Mouse (Mus musculus) left cerebral cortex, adult 11 months (tissue): ENCODE data around the gene Usp39.

ENCODE experiments used
- DNase-seq: peaks from one replicate; pipeline ENCODE4 v3.0.0; 2022; ENCODE audit warnings: low spot score

Usp39 gene

DNA sequence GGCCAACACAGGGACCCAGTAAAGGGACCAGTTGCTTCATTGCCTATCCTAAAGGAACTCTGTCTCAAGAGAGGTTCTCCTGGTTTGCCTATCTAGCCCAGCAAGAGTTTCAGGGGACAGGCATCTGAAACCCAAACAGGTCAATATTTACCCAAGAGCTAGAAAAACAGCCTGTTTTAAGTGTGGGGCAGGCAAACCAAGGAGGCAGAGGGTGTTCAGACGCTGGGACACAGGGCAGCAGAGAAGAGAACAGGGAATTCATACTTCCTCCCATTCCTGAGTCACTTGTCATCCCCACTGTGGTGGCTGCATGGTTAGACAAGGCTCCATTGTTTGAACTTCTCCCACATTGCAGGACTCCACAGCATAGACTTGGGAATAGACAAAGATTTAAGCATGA lies 26.6 kb upstream of the Usp39 start:
- no peak for DNase-seq

DNA sequence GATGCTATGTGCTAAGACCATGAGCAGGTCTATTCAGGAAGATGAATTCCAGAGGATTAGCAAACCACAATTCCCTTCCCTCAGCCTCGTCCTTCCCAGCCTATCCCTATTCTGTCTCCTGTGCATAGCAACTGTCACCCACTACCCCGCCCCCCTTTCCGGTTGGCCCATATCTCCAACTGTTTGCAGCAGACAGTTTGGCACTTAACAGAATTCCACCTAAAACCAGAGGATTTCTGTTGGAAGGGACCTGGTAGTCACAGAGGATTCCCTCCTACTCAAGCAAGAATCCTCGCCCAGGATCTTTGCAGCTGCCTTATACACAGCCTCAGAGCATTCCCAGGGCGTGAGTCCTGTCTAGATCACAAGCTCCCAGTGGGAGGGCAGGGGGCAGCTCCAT lies 26.2 kb upstream of the Usp39 start:
- DNase-seq, result no peak

DNA sequence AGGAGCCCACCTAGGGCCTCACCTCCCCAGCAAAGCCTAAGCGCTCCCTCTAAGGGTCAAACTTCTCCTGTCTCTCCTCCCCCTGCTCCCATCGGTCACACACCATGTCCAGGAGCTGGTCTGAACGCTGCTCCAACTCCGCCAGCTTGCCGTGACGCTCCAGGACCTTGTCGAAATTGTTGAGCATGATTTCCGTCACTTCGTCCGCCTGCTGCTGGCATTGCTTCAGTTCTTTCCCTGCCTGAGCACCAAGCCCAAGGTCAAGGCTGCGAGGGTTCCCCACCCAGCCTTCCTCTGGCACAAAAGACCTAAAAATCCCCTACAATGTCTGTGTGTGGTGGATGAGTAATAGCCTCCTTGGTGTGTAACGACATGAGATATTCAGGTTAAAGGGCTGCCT lies 25.1 kb upstream of the Usp39 start:
- no peak for DNase-seq

DNA sequence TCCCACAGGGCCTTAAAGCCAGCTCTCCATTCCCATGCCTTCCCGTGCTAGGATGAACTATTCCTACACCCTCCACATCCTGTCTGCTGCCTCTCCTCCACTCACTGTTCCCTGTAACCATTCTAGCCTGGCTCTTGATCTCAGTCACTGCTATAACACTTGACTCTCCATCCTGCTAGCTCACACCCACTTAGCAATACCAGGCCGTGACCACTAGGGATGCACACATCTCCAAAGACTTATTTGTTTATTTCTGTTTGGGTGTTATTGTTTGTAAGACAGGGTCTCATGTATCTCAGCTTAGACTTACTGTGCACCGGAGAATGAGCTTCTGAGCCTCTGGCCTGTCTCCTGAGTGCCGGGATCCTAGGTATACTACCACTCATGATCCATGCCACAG lies 24.6 kb upstream of the Usp39 start:
- no peak for DNase-seq

DNA sequence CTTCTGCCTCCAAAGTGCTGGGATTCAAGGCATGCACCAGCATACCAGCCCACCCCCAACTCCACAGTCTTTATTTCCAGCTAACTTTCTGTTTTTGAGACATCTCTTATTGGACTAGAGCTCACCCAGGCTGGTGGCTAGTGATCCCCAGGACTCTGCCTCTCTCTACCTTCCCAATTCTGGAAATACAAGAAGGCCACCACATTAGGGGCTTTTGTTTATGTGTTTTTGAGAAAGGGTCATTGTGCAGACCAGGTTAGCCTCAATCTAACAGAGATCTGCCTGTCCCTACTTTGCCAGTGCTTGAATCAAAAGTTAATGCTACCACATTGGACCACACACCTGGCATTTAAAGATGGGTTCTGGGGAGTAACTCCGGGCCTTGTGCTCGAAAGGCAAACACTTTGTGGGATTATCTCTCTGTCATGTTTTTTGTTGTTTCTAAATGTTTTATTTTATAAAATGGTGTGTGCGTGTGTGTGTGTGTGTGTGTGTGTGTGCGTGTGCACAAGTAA lies 22.5 kb upstream of the Usp39 start:
- no peak for DNase-seq

DNA sequence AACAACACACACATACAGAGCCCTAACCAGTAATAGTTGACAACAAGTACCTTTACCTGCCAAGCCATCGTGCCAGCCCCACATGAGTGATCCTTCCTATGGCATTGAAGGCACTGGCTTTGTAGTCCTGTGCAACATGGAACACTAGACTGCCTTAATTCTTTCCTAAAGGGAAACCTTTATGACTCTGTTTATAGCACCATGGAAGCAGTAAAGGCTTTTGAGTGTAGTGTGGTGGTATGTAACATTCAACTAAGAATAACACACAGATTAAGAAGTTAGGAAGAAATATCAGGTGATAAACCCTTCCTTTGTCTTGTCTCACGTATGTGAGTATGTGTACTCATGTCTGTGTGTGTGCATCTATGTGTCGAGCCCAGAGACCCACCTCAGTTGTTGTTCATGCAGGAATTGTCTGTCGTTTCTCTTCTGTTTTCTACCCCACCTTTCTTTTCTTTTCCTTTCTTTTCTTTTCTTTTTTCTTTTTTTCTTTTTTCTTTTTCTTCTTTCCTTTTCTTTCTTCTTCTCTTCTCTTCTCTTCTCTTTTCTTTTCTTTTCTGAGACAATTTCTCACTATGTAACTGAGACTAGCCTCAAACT lies 22.0 kb upstream of the Usp39 start, which contains the start of gene Rnf181:
Gene Rnf181 (minus strand): TSS at position 113 of the 600 bp plus-strand sequence.
- DNase-seq, result no peak

DNA sequence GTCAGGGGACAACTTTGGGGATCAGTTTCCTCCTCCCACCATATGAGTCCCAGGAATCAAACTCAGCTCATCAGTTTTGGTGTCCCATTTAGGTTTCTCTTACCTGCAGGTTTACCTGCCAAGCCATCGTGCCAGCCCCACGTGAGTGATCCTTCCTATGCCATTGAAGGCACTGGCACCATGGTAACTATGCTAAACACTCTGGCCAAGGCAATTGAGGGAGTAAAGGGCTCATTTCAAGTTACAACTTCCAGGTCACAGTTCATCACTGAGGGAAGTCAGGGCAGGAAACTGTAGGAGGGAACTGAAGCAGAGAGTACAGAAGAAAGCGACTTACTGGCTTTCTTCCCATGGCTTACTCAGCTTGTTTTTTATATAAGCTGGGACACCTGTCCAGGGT lies 21.3 kb upstream of the Usp39 start:
- no peak for DNase-seq

DNA sequence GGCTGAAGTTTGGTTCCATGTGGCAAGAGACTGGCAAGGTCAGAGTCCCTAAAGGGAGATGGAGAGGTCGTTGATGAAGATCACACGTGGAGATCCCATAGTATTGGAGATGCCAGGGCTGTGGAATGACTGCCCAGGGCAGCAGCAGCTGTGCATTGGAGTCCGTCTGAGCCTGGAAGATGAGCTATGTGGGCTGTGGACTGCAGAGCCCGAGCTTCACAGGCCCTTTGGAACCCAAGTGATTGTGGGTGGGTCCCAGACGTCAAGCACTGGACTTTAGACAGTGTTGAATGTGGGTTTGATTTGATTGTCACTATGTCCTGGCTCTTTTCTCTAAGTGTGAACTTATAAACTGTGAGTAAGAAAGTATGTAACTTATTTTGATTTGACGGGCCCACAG lies 20.0 kb upstream of the Usp39 start:
- DNase-seq, result no peak

DNA sequence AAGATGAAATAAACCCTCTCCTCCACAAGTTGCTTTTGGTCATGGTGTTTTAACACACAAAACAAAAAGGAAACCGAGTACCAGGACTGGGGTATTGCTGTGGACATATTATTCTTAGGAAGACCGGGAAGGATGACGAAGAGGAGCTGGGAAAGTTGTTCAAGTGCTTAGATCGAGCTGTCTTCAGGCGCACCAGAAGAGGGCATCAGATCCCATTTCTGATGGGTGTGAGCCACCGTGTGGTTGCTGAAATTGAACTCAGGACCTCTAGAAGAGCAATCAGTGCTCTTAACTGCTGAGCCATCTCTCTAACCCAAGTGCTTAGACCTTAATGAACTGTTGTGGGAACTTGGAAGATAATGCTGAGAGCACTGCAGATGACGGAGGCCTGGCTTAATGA lies 19.0 kb upstream of the Usp39 start:
- no peak for DNase-seq

DNA sequence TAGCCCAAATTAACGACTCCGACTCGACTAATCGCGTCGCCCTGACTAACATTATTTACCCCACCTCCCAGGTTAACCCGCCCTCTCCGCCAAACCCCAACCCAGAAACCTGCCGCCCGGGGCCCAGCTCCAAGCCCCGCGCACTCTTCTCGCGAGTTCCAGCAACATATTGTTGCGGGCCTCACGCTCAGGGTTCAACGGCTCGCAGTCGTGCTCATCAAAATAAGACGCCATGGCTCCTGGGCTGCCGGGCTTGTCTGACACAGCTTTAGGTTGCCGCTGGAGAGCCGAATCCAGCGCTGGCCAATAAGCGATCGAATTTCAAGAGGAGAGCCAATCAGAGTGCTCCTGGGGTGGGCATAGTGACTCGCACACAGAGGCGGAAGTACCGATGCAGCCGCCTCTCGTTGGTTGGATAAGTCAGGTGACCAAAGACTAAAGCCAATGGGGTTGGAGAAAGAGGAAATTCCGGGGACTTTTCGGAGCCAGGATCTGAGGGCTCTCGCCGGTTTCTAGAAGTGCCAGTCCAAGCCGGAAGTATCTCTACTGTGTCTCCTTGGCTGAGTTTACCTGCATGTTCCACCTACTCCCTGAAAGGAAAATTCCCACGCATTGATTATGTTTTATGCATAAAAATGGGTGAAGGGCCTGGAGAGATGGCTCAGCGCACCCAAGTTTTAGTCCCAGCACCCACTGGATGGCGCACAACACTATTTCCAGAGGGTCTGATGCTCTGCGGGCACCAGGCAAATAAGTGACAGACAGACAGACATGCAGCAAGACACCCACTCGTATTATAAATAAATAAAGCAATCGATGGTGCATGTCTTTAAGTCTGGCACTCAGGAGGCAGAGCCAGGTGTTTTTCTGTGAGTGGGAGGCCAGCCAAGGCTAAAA lies 17.4 kb upstream of the Usp39 start:
- peak; percentile 98 for DNase-seq

DNA sequence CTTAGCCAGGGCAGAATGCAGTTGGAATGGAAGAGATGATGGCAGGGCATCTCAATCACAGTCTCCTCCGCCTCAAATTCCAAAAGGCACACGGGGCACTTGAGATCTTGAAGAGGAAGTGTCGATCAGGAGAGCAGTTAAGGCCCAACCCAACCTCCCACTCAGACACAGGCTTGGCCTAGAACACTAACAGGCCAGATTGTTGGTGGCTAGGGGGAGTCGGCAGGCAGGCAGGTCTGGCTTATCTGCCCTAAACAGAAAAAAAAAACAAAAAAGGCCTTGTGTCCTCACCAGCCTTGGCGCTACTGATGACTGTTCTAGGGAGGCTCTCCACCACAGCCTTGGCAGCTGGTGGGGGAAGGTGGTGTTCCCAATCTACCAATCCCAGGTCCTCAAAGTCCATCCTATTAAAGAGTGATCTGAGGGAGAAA lies 16.2 kb upstream of the Usp39 start:
- DNase-seq, result no peak

DNA sequence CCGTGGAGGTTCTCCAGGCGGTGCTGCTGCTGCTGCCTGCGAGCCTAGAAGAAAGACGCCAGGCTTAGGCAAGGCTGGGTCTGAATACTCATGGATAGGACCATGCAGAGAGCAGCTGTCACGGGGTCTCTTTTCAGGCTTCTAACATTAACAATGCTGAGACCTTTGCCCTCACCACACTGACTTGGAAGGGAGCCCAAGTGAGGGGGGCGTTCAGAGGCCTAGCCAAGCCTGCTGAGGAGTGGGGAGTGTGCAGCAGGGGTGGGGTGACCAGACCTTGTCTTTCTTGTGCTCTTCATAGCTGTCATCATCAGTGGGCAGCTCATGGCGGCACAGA lies 15.6 kb upstream of the Usp39 start:
- no peak for DNase-seq

DNA sequence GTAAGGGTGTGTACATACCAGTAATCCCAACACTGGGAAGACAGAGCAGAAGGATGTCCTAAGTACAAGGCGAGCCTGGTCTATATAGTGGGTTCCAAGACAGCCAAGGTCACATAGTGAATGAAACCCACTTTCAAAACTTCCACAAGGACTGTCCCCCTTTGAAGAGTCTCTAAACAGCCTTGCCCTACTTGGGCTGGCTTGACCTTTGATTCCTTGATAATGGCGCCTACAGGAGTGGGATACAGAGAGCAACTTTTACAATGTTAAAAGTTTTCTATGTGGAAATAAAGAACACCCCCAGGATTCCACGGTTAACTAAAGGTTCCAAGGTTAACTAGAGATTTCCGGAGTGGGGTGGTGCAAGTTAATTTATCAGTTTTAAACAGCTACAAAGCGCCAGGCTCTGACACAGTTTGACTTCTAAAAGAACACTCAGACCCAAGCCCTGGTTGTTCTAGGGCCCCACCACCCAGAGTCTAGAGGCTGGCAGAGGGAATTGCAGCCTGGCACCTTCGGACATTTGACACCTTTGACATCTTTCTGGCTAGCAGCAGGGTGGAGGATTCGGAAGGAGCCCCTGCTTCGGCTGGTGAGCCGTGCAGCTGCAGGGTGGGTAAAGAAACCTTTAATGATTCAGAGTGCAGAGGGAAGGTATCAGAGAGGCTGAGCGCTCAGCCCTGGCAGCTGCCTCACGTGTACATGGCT lies 15.1 kb upstream of the Usp39 start:
- no peak for DNase-seq

DNA sequence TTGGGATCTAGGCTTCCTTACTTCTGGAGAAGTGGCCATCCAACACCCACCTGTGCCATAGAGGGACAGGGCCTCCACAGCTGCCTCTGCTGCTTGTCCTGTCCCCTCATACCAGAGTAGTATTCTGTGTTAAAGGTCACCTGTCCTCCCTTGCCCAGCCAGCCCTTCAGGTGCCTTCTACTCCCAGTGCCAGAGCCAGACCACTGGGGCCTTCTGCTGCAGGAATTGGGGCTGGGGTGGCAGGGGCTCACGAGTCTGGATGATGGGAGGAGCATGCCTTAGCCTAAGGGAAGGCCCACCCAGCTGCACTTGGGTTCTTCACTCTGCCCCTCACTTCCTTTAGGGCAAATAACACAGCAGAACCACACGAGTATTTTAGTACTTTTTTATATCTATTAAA lies 14.4 kb upstream of the Usp39 start:
- DNase-seq, result no peak

DNA sequence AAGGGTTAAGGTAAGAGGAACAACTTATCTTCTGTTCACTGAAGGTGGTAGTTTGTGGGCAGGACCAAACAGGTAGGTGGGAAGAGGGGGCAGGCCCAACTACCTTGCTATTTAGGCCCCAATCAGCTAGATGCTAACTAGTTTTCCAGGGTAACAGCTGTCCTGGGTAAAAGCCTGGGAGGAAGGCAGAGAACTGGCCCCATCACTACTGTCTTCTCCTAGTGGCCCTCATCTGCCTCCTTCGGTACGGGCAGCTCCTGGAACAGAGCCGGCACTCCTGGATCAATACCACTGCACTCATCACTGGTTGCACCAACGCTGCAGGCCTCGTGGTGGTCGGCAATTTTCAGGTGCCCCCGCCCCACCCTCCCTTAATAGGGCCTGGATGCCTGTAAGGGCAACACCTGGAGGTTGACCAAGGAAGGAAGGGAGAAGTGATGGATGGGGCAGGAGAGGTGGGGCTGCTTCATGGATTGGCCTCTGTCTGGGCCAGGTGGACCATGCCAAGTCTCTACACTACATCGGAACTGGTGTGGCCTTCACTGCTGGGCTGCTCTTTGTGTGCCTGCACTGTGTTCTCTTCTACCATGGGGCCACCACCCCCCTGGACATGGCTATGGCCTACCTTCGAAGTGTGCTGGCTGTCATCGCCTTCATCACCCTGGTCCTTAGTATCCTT lies 13.2 kb upstream of the Usp39 start:
- no peak for DNase-seq

DNA sequence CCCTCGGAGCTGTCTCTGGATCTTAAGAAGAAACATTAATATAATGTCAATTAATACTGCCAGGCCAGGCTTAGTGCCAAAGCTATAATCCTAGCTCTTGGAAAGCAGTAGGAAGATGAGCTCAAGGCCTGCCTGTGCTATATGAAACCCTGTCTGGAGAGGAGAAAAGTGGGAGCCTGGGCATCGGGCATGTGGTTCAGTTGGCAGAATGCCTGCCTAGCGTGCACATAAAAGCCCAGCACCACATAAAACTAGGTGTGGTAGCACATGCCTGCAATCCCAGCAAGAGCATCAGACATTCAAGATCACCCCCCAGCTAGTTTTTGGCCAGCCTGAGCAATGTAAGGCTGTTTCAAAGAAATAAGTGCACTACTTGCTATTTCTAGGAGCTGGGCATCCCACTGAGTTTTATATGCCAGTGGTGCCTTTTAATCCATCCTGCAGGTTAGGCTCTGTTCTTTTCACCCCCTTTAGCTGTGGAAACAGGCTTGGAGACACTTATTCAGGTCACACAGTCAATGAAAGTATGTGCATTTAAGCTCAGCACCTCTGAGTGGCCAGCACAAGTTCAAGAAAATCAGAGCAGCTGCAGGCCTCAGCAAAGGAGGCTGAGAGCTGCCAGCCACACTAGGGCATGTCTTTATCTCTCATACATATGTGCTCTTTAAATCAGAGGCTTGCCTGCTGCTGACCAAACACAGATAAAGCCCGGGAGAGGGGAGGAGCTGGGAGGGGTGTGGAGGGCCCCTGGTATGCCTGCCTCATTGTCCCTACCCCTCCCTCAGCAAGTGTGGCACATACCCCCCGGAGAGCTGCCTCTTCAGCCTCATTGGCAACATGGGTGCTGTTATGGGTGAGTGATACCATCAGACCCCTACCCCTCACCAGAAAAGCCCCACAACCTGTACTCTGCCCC lies 12.4 kb upstream of the Usp39 start:
- DNase-seq, result no peak

DNA sequence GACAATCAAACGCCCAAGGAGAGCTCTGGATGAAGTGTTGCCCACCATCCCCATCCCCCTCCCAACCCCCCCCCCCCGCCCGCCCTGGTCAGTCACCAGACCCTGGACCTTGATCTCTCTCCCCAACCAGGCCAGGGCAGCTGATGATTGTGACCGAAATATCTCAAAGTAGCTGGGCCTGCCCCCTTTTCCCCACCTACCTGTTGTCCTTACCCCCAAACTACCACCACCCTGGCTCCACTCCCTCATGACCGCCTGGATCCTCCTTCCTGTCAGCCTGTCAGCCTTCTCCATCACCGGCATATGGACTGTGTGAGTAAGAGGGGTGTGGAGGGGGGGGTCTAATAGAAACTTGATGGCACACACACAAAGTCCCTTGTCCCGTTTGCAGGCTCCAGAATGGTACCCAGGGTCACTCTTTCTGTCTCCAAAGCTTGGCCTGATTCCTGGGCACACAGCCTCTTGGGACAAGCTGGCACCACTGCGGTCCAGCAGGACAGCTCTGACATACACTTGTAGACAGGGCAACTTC lies 11.1 kb upstream of the Usp39 start:
- no peak for DNase-seq

DNA sequence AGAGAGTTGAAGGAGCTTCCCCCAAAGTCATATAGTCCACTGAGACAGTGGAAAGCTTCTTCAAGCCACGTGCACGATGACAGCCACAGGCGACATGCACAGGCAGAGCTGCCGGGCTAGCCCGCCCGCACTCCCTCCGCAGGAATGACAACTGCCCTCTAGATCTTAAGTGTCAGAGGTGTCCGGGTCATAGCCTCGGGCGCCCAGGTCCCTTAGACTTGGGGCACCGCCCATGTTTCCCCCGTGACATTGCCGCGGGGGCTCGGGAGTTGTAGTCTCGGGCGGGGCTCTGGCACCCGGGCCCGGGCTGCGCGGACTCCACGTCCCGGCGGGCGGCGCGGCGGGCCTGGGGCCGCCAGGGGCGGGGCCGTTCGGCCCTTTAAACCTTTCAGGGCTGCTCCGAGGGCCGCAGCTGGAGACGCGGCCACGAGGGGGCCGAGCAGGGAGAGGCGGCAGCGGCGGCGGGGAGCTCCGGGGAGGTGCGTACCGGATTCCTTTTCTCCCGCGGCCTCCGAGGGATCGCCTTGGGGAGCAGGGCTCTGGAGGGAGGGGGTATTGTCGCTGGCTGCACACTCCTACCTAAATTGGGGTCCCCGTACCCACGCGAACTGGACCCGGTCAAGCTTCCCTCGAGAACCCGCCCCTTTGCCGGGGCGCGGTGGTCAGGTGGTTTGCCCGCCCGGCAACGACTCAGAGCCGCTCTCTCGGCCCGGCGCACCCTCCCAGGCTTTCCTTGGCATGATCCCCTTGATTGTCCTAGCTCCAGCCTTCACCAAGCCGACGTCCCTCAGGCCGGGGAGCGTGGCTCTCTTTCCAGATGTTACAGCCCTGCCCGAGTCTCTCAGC lies 10.3 kb upstream of the Usp39 start, which contains the start of gene Tmem150a:
Gene Tmem150a (plus strand): TSS at position 382 of the 846 bp plus-strand sequence.
- DNase-seq, result no peak

DNA sequence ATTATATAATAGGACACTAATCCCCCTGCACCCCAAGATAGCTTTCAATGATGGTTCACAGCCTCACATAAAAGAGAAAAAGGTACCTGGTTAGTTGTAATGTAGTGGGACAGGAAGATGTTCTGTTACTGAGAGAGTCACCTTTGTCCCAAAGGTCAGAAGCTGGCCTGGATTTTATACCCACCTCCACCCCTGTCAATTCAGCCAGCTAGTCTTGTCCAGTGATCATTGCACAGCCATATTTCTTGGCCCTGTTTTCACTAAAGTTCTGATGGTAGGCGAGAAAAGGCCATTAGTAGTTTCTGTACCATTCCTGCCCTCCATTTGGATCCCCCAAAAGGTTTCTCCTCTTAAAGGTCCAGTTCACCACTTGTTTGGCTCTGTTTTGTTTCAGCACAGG lies 9.0 kb upstream of the Usp39 start:
- no peak for DNase-seq
